Mouse (Mus musculus): ENCODE results near the gene Hic2. TPM values are rescaled to one million over a fixed set of nuclear protein-coding genes. Genes with fewer than 3 reads are reported as not detected.
"Not testable (repeated sequence)": the region's sequence is repeated elsewhere in the genome, so short reads cannot be mapped to it uniquely, and the experiment has no call there.

Gene Hic2
- total and polyA plus RNA-seq, 3 experiments, result 1.2 to 2.0 (median 1.5) TPM

DNA sequence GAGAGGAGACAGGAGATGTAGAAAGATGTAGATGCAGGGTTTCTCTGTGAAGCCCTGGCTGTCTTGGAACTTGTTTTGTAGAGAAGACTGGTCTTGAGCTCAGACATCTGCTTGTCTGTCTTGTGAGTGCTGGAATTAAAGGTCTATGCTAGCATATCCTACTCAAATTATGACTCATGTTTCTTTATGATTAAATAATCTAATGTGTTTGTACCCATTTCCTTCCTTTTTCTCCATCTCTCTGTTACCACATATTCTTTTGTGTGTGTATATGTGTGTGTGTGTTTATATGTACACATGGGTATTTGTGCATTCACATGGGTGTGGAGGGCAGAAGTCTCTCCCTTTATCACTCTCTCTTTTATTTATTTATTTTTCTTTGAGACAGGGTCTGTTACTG, 6.9 kb upstream of the Hic2 start:
- no peak for DNase-seq
- H3K27ac ChIP-seq, result no peak overlapping the region
- no peak overlapping the region for H3K9ac ChIP-seq (ENCODE audit: low read depth, low read length)
- H3K79me2 ChIP-seq (replicated peaks; ENCODE audit: control insufficient read depth, insufficient read depth, low read length), result no peaks in the 10 kb centered on the region
- no peaks in the 10 kb centered on the region for H3K27me3 ChIP-seq (ENCODE audit: control insufficient read depth, insufficient read depth, low read length)
- H3K4me3 ChIP-seq, result no peak overlapping the region
- no peaks in the 10 kb centered on the region for H3K4me1 ChIP-seq (ENCODE audit: control insufficient read depth, insufficient read depth, low read length)
- TF ChIP-seq POLR2A (IDR thresholded peaks at IDR 0.05; ENCODE audit: insufficient read depth, low read depth, low read length), result no peak
- no peak for TF ChIP-seq CTCF (IDR thresholded peaks at IDR 0.05)
- no peak for TF ChIP-seq EP300 (IDR thresholded peaks at IDR 0.05; ENCODE audit: insufficient read depth, low read depth, low read length)
- intact Hi-C loops (cut with DNase I), result no loop called here
- H3K36me3 ChIP-seq (ENCODE audit: control insufficient read depth, insufficient read depth, low read length), result no peaks in the 10 kb centered on the region

DNA sequence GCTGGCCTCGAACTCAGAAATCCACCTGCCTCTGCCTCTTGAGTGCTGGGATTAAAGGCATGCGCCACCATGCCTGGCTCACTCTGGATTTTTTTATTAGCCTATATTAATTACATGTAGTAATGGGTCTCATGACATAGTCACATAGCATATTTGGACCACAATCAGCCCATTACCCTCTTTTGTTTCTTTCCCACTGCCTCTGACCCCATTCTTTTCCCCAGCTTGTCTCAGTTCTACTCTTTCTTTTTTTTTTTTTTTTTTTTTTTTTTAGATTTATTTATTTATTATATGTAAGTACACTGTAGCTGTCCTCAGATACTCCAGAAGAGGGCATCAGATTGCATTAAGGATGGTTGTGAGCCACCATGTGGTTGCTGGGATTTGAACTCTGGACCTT, 1.8 kb upstream of the Hic2 start:
- intact Hi-C loops (cut with DNase I); H3K4me3 ChIP-seq; H3K27me3 ChIP-seq (ENCODE audit: control insufficient read depth, insufficient read depth, low read length); H3K9ac ChIP-seq (ENCODE audit: low read depth, low read length); H3K27ac ChIP-seq; DNase-seq; H3K36me3 ChIP-seq (ENCODE audit: control insufficient read depth, insufficient read depth, low read length); H3K79me2 ChIP-seq (replicated peaks; ENCODE audit: control insufficient read depth, insufficient read depth, low read length): not testable (repeated sequence)
- peaks cover 10% of the 10 kb centered on the region for H3K4me1 ChIP-seq (ENCODE audit: control insufficient read depth, insufficient read depth, low read length)
- WGBS, result 91% methylated on average over 2 of the region's 2 CpGs

DNA sequence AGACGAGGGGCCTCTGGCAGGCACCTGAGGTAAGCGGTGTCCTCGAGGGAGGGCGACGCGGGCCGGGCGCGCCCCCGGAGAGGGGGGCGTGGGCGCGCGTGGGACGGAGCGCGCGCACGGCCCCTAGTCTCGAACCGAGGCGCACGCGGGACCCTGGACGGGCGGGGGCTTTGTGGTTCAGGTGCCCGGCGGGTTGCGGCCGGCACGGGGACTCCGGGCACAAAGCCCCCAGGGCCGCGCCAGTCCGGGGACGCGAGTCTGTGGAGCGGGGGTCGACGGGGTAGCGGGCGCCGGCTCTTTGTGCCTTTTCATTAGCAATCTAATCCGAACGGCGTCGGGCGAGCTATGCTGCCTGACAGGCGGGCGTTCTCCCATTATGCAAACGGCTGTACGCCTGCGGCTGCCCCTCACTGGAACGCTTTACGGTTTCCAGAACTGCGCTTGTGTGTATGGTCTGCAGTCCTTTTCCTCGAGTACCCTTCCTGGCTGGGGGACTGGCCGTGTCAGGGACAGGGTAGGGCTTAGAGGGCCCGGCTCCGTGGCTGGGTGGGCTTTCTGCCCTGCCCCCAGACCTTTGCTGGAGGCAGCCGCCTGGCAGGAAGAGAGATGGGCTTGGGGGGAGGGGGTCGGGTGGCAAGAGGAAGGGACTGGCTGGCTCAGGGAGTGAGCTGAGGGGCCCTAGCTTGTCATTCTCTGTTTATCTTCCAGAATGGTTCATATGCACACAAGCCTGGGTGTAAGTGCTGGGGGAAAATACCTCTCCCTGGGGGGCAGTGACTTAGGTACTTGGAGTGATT, 528 bp downstream of the Hic2 start:
- no peak for TF ChIP-seq EP300 (IDR thresholded peaks at IDR 0.05; ENCODE audit: insufficient read depth, low read depth, low read length)
- TF ChIP-seq CTCF (IDR thresholded peaks at IDR 0.05), result no peak
- no peak for TF ChIP-seq POLR2A (IDR thresholded peaks at IDR 0.05; ENCODE audit: insufficient read depth, low read depth, low read length)
- Histone ChIP-seq H3K79me2 (replicated peaks; ENCODE audit: control insufficient read depth, insufficient read depth, low read length) (no peaks in the 10 kb centered on the region), H3K36me3 (ENCODE audit: control insufficient read depth, insufficient read depth, low read length) (0 out of 2 replicates have a peak, but pooled peaks cover 2% of the 10 kb centered on the region), H3K27me3 (ENCODE audit: control insufficient read depth, insufficient read depth, low read length) (no peaks in the 10 kb centered on the region), H3K27ac (peak overlapping the region; percentile 91), H3K4me1 (ENCODE audit: control insufficient read depth, insufficient read depth, low read length) (peaks cover 12% of the 10 kb centered on the region), H3K9ac (ENCODE audit: low read depth, low read length) (peak overlapping the region; percentile 92), H3K4me3 (peak overlapping the region; percentile 75)
- WGBS, result under 1% methylated on average over 41 of the region's 62 CpGs
- DNase-seq, result peak in 1 of 2 experiments; percentile 23
- intact Hi-C loops (cut with DNase I), result loop anchor here (2.0 kb wide), 1 partner anchor 23 kb away; no protein-coding TSS in a partner anchor

DNA sequence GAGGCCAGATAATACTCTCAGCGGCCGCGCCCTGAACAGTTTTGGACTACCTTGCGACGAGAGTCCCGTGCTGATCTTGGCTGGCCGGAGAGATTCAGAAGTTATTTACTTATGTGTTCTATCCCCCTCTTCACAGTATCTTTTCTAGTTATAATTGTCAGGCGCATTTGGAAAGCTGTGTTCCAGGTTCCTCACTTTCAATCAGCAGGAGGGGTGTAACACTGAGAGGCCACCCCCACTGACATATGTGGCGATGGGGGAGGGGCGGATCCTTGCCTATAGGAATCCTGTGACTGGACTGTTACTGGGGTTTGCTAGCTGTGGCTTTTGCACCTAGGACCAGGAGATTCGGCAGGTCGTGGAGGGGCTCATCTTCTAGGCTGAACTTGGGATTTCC, 1.1 kb downstream of the Hic2 start:
- H3K4me3 ChIP-seq, result peak overlapping the region; percentile 75
- H3K79me2 ChIP-seq (replicated peaks; ENCODE audit: control insufficient read depth, insufficient read depth, low read length), result no peaks in the 10 kb centered on the region
- 0 out of 2 replicates have a peak, but pooled peaks cover 2% of the 10 kb centered on the region for H3K36me3 ChIP-seq (ENCODE audit: control insufficient read depth, insufficient read depth, low read length)
- 3% methylated on average over 12 of the region's 12 CpGs for WGBS
- TF ChIP-seq CTCF (IDR thresholded peaks at IDR 0.05) (no peak), POLR2A (IDR thresholded peaks at IDR 0.05; ENCODE audit: insufficient read depth, low read depth, low read length) (no peak), EP300 (IDR thresholded peaks at IDR 0.05; ENCODE audit: insufficient read depth, low read depth, low read length) (no peak)
- intact Hi-C loops (cut with DNase I), result no loop called here
- no peak overlapping the region; the same call in 1 of the 2 replicates for H3K27ac ChIP-seq
- peak overlapping the region; percentile 92 for H3K9ac ChIP-seq (ENCODE audit: low read depth, low read length)
- no peak for DNase-seq
- H3K27me3 ChIP-seq (ENCODE audit: control insufficient read depth, insufficient read depth, low read length), result no peaks in the 10 kb centered on the region
- H3K4me1 ChIP-seq (ENCODE audit: control insufficient read depth, insufficient read depth, low read length), result peaks cover 12% of the 10 kb centered on the region

DNA sequence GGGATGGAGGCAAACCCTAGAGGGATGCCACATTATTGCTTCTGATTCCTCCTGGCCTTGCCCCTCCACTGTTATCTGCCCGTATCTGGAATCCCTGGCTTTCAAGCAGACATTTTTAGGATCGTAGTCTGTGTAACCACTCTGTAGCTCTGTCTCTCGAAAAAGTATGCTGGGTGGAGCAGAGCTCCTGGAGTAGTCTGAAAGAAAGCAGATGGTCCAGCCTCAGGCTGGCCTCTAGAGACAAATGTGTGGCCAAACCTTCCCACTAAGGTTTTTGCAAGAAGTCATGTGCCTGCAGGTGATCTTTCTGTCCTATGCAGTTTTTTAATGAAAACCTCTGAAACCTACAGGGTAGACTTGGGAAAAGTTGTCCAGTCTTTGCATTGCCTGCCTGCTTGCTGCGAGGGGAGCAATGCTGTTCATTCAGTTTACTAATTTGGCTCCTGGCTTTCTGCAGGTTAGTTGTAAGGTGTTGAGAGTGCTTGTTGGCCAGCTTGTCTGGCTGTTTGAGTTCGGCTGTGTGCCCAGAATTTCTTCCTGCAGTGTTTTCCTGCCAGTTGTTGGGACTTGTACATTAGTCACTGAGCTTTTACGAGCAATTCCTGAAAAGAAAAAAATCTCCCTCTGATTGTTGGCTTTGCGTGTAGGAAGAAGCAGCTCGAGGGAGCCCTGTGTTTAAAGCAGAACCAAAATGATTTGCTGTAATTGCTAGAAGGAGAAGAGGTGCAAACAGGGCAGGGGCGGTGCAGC, 1.7 kb downstream of the Hic2 start:
- no peak overlapping the region for H3K4me3 ChIP-seq
- peak in 1 of 2 experiments; percentile 42 for DNase-seq
- intact Hi-C loops (cut with DNase I), result no loop called here
- peaks cover 12% of the 10 kb centered on the region for H3K4me1 ChIP-seq (ENCODE audit: control insufficient read depth, insufficient read depth, low read length)
- no peak overlapping the region for H3K9ac ChIP-seq (ENCODE audit: low read depth, low read length)
- TF ChIP-seq CTCF (IDR thresholded peaks at IDR 0.05) (no peak), POLR2A (IDR thresholded peaks at IDR 0.05; ENCODE audit: insufficient read depth, low read depth, low read length) (no peak), EP300 (IDR thresholded peaks at IDR 0.05; ENCODE audit: insufficient read depth, low read depth, low read length) (no peak)
- no peaks in the 10 kb centered on the region for H3K79me2 ChIP-seq (replicated peaks; ENCODE audit: control insufficient read depth, insufficient read depth, low read length)
- 0 out of 2 replicates have a peak, but pooled peaks cover 2% of the 10 kb centered on the region for H3K36me3 ChIP-seq (ENCODE audit: control insufficient read depth, insufficient read depth, low read length)
- WGBS, result 10% methylated on average over 9 of the region's 9 CpGs
- H3K27me3 ChIP-seq (ENCODE audit: control insufficient read depth, insufficient read depth, low read length), result no peaks in the 10 kb centered on the region
- H3K27ac ChIP-seq, result no peak overlapping the region

DNA sequence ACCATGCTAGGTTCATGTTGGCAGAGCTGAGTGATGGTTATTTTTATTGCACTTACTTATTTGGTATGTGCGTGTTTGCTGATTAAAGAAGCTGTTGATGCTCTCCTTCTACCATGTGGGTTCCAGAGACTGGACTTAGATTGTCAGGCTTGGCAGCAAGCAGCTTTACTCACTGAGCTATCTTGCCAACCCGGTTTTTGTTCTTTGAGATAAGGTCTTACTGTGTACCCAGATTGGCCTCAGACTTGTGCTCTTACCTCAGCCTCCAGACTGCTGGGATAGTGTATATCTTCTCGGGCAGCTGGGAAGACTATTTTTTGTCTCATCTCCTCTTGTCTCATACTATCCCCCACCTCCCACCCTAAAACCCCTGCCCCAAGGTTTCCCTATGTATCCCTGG, 4.3 kb downstream of the Hic2 start:
- H3K4me3 ChIP-seq, result no peak overlapping the region
- no peak overlapping the region for H3K9ac ChIP-seq (ENCODE audit: low read depth, low read length)
- TF ChIP-seq CTCF (IDR thresholded peaks at IDR 0.05) (no peak), EP300 (IDR thresholded peaks at IDR 0.05; ENCODE audit: insufficient read depth, low read depth, low read length) (no peak), POLR2A (IDR thresholded peaks at IDR 0.05; ENCODE audit: insufficient read depth, low read depth, low read length) (no peak)
- peaks cover 13% of the 10 kb centered on the region for H3K4me1 ChIP-seq (ENCODE audit: control insufficient read depth, insufficient read depth, low read length)
- no peaks in the 10 kb centered on the region for H3K27me3 ChIP-seq (ENCODE audit: control insufficient read depth, insufficient read depth, low read length)
- no peak overlapping the region for H3K27ac ChIP-seq
- 46% methylated on average over 3 of the region's 3 CpGs for WGBS
- 0 out of 2 replicates have a peak, but pooled peaks cover 2% of the 10 kb centered on the region for H3K36me3 ChIP-seq (ENCODE audit: control insufficient read depth, insufficient read depth, low read length)
- H3K79me2 ChIP-seq (replicated peaks; ENCODE audit: control insufficient read depth, insufficient read depth, low read length), result no peaks in the 10 kb centered on the region
- intact Hi-C loops (cut with DNase I), result no loop called here
- no peak for DNase-seq
